Mouse (Mus musculus) small intestine, adult 2 months (tissue): ENCODE results near the gene Ppm1h. TPM values are rescaled to one million over a fixed set of nuclear protein-coding genes. Genes with fewer than 3 reads are reported as not detected.

Experiments used
- H3K27ac ChIP-seq: fragments of 200-500 bp; 2 replicates; pipeline ENCODE4 v1.5.1; 2012; ENCODE audit warnings: low read depth, low read length, control low read depth, inconsistent platforms; ENCODE audit not compliant: insufficient read depth
- H3K27me3 ChIP-seq: fragments of 200-500 bp; 2 replicates; pipeline ENCODE4 v1.6.1; 2012; ENCODE audit warnings: mild to moderate bottlenecking, moderate library complexity, low read length, inconsistent platforms; ENCODE audit not compliant: control insufficient read depth, insufficient read depth
- H3K36me3 ChIP-seq: fragments of 200-500 bp; 2 replicates; pipeline ENCODE4 v1.6.1; 2012; ENCODE audit warnings: mild to moderate bottlenecking, low read length, control low read depth, inconsistent platforms; ENCODE audit not compliant: control insufficient read depth, insufficient read depth
- H3K4me1 ChIP-seq: fragments of 200-500 bp; 2 replicates; pipeline ENCODE4 v1.6.1; 2012; ENCODE audit warnings: low read length, inconsistent platforms, mixed read lengths; ENCODE audit not compliant: control insufficient read depth, insufficient read depth, insufficient read length
- H3K4me3 ChIP-seq: fragments of 200-500 bp; 2 replicates; pipeline ENCODE4 v1.5.1; 2012; ENCODE audit warnings: low read depth, mild to moderate bottlenecking, control low read depth, inconsistent platforms, low read length, moderate library complexity
- CTCF ChIP-seq: fragments of 200-500 bp; IDR thresholded peaks from 2 replicates; pipeline ENCODE4 v1.5.1; 2012; ENCODE audit warnings: low read depth, mild to moderate bottlenecking, control low read depth, inconsistent platforms, low read length, moderate library complexity, mixed read lengths; ENCODE audit not compliant: insufficient replicate concordance, insufficient read length; ENCODE audit errors: extremely low read depth
- POLR2A ChIP-seq: fragments of 200-500 bp; IDR thresholded peaks from 2 replicates; pipeline ENCODE4 v1.6.1; 2012; ENCODE audit warnings: low read depth, mild to moderate bottlenecking, control low read depth, inconsistent platforms, low read length, moderate library complexity
- WGBS: fragments of 180-500 bp; shearing (Covaris S2); methylation state at CpG from one replicate; pipeline ENCODE4 v1.1.7; 2018; 5-methylcytosine and 5-hydroxymethylcytosine counted together
- polyA plus RNA-seq: library from polyadenylated mRNA; depleted of rRNA; stranded (reverse); fragments of >200 nt; gene quantifications from 2 replicates; pipeline ENCODE4 v1.2.3, GENCODE M21; 2012

Ppm1h gene
- polyA plus RNA-seq, 1 experiment, result 14.7 TPM

GRCm38 (mm10) chr10:122986320-122987225, 308.0 kb downstream of the Ppm1h start:
- Histone ChIP-seq H3K27ac (peak overlapping the region; percentile 93), H3K27me3 (no peaks in the 10 kb centered on the region), H3K4me1 (peaks cover 7% of the 10 kb centered on the region; the same call in 1 of the 2 replicates), H3K4me3 (peak overlapping the region; percentile 89), H3K36me3 (peaks cover 5% of the 10 kb centered on the region; the same call in 1 of the 2 replicates)
- no peak; the same call in 1 of the 2 replicates for TF ChIP-seq POLR2A
- TF ChIP-seq CTCF, result no peak
- WGBS, result 7% methylated on average over 54 of the region's 54 CpGs

GRCm38 (mm10) chr10:122987671-122988128, 309.1 kb downstream of the Ppm1h start:
- Histone ChIP-seq H3K4me3 (no peak overlapping the region), H3K4me1 (peaks cover 7% of the 10 kb centered on the region; the same call in 1 of the 2 replicates), H3K36me3 (peaks cover 5% of the 10 kb centered on the region; the same call in 1 of the 2 replicates), H3K27me3 (no peaks in the 10 kb centered on the region), H3K27ac (no peak overlapping the region; the same call in 1 of the 2 replicates)
- TF ChIP-seq POLR2A (no peak), CTCF (peak; percentile 37; the same call in 1 of the 2 replicates)
- 10% methylated on average over 9 of the region's 9 CpGs for WGBS

GRCm38 (mm10) chr10:122988372-122988771, 309.8 kb downstream of the Ppm1h start:
- H3K27me3 ChIP-seq, result no peaks in the 10 kb centered on the region
- H3K27ac ChIP-seq, result no peak overlapping the region
- no peak for TF ChIP-seq POLR2A
- TF ChIP-seq CTCF, result no peak
- H3K36me3 ChIP-seq, result peaks cover 9% of the 10 kb centered on the region
- H3K4me1 ChIP-seq, result peaks cover 5% of the 10 kb centered on the region; the same call in 1 of the 2 replicates
- 30% methylated on average over 7 of the region's 7 CpGs for WGBS
- H3K4me3 ChIP-seq, result no peak overlapping the region

GRCm38 (mm10) chr10:122989916-122990315, 311.4 kb downstream of the Ppm1h start:
- Histone ChIP-seq H3K4me1 (peaks cover 5% of the 10 kb centered on the region; the same call in 1 of the 2 replicates), H3K27ac (no peak overlapping the region), H3K36me3 (peaks cover 17% of the 10 kb centered on the region), H3K4me3 (no peak overlapping the region), H3K27me3 (no peaks in the 10 kb centered on the region)
- no peak for TF ChIP-seq CTCF
- TF ChIP-seq POLR2A, result no peak
- WGBS, result 92% methylated on average over 9 of the region's 9 CpGs

- WGBS, result 89% methylated on average over 6 of the region's 6 CpGs
- Histone ChIP-seq H3K36me3 (peaks cover 22% of the 10 kb centered on the region), H3K4me1 (peaks cover 5% of the 10 kb centered on the region; the same call in 1 of the 2 replicates), H3K27me3 (no peaks in the 10 kb centered on the region), H3K4me3 (no peak overlapping the region), H3K27ac (no peak overlapping the region)
- TF ChIP-seq CTCF (no peak), POLR2A (no peak)
Observed at GRCm38 (mm10) chr10:122990606-122991005, 312.0 kb downstream of the Ppm1h start.

- TF ChIP-seq CTCF (no peak), POLR2A (no peak)
- Histone ChIP-seq H3K27ac (no peak overlapping the region), H3K36me3 (peaks cover 25% of the 10 kb centered on the region), H3K27me3 (no peaks in the 10 kb centered on the region), H3K4me1 (peaks cover 5% of the 10 kb centered on the region; the same call in 1 of the 2 replicates), H3K4me3 (no peak overlapping the region)
- 82% methylated on average over 9 of the region's 9 CpGs for WGBS
Observed at GRCm38 (mm10) chr10:122991053-122991452, 312.5 kb downstream of the Ppm1h start.

GRCm38 (mm10) chr10:122991648-122992047, 313.1 kb downstream of the Ppm1h start:
- peaks cover 29% of the 10 kb centered on the region for H3K36me3 ChIP-seq
- H3K27me3 ChIP-seq, result no peaks in the 10 kb centered on the region
- TF ChIP-seq POLR2A (no peak), CTCF (no peak)
- 91% methylated on average over 9 of the region's 9 CpGs for WGBS
- peaks cover 5% of the 10 kb centered on the region; the same call in 1 of the 2 replicates for H3K4me1 ChIP-seq
- no peak overlapping the region for H3K27ac ChIP-seq
- H3K4me3 ChIP-seq, result no peak overlapping the region
